Mouse (Mus musculus): ENCODE measurements at regions not wholly inside any gene's neighbourhood (a gene's known extent, or its start where the extent isn't known, plus 50 kb on each side); places are given as distances from the start of the nearest gene placed in this dataset.

DNA sequence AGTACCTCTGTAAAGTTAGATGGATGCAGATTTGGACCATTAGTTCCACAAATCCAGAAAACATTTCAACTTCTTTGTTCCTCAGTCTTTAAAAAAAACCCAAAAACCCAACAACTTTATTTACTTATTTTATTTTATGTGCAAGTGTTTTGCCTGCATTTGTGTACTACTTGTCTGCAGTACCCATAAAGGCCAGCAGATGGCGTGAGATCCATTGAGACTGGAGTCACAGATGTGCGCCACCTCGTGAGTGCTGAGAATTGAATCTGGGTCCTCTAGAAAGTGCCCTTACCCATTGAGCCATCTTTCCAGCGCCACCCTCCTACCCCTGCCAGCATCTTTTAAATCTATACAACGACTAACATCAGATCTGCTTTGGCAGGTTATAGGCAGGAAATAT lies 53.0 kb downstream of the Gm12689 start:
- no peak for DNase-seq

DNA sequence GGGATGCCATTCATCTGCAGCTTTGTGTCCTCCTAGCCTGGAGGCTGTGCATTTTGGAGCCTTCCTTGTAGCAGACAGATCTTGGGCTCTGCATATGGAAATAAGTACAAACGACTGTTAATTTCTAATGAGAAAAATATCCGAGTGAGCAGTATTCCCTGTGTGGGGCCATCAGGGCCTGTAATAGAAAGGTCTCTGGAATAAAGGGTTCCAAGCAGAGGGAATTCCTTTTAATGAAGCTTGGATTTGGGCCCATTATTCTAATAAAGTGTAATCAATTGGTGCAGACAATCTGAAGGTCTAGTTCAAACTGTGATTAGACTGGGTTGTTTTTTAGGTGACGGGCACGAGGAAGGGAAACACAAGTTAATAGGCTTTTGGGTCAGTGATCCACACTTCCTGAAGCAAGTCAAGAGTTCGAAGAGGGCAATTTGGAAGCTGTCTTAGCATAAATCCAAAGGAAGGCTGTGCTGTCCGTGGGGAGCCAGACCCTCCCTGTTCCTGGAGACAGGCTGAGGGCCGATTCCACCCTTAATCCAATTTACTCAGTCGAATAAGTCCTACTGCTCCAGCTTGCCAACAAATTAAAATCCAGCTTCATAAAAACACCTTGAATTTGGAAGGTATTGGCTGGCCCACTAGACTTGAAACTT lies 57.5 kb downstream of the Gm12689 start:
- no peak for DNase-seq

DNA sequence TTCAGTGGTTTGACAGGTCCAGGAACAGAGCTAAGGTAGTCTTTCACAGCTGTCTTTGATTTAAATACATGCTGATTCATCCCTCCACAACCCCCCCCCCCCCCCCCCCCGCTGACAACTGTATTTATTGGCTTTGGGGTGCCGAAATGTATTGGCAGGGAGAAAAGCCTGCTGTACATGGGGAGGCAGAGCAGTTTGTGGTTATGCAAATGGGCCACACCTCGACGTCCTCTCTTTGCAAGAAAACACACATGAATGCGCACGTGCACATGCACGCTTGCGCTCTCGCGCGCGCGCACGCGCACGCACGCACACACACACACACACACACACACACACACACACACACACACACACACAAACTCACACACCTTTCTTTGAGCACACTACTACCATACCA lies 58.5 kb downstream of the Gm12689 start:
- DNase-seq, result no peak

DNA sequence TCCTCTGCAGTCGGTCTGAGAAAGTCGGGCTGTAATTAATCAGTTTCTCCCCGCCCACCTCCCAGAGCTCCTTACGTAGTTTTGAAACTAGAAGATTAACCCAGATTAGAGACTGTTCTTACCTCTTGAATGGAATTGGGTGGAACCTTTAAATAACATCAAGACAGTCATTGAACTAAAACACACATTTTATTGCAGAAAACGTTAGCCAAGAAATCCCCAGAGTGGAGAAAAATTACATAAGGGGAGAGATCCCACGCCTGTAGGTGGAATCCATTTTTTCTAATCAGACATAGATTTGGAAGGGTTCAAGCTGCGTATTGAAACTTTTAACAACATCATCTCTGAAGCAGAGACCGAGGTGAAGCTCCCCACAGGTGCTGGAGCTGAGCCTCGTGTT lies 59.1 kb downstream of the Gm12689 start:
- no peak for DNase-seq

DNA sequence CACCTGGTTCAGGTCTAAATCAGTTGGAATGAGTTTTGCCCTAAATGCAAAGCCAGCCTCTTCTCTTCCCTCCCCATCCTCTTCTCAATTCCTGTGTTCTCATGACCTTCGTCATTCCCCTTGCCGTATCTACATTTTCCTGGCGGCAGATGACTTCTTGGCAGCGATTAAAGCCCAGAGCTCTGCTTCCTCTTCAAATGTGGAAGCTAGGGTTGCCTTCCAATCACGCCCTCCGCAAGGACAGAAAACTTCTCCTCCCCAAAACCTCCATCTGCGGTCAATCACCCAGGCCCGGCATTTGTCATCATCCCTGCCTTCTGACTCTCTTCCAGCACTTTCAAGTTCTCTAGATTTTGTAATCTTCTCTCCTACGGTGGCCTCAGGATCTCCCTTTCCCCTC lies 72.3 kb downstream of the Gm12689 start:
- DNase-seq, result no peak

DNA sequence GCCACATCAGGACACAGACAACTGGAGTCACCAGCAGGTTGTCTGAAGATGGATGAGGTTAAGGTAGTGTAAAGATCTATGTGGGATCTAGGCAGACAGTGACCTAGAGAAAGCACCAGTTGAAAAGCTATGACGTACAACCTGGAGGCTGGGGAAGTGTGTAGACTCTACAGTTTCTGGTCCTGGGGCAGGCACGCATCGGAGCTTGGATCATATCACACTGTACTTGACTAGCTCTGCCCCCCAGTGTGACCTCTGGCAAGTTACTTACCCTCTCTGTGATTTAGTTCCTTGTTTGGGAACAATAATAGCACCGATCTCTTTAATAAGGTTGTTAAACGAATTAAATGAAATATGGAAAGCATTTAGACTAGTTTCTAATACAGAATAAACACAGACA lies 75.5 kb downstream of the Gm12689 start:
- no peak for DNase-seq

DNA sequence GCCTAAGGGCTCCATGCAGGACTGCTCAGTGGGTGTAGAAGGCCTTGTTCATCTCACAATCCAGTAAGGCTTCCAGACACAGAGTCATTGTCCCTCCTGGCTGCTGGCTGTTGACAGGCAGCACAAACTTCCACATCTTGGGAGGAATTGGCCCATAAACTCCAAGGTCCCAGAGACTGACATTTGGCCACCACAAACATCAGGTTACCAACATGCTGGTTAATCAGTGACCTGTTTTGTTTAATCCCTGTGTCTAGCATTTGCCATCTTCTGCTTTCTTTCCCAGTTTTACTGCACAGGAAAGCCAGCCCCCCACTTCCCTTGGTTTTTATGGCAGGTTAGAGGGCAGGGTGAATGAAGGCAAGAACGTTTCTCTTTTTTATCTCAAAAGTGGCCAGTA lies 80.5 kb downstream of the Gm12689 start:
- no peak for DNase-seq

DNA sequence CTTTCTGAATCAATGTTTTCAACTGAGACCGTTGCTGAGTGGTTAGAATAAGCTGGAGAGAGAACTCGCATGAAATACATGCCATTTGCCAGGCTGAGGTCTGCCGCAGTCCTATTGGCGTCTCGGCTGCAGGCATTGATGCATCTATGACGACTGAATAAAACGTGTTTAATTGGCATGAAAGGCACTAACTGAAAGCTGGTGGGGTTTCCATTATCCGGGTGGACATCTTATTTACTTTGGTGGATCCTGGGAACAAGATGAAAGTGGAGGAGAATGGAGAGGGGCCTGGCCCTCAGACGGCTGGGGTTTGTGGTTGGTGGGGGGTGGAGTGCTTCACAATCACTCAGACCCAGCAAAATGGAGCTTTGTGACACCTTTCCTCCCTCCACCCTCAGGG lies 81.2 kb downstream of the Gm12689 start:
- DNase-seq, result no peak

DNA sequence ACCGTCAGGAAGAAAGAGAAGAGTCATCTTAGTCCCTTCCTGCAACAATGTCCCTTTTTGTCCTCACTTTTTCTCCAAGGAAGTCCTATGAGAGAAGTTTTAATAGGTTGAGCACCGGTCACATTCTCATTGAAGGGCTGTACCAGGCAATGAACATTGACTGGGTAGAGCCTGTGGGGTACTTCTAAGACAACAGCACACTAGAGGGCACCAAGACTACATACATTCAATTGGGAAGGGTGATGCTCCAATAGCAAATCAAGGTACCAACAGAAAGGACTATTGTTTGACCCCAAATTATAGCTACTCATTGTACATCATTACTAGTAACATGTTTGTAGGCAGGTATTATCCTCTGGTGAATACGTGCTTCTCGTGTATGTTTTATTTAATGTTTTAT lies 84.3 kb downstream of the Gm12689 start:
- no peak for DNase-seq

DNA sequence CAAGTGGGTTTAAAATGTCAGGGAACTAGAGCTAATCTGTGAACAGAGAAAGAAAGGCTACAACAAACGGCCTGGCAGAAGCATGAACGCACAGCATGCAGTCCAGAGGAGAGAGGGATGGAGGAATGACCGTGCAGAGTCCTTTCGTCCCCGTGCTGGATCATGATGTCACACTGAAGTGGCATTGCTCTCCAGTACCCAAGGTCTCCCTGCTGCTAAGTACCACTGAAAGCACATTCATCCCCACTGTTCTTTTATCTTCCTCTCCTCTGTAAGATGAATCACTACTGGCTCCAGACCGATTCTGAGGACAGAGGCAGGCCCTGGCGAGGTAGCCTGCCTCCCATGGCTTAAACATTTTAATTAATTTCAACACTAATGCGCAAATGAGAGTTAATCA lies 89.7 kb downstream of the Gm12689 start:
- DNase-seq, result no peak

DNA sequence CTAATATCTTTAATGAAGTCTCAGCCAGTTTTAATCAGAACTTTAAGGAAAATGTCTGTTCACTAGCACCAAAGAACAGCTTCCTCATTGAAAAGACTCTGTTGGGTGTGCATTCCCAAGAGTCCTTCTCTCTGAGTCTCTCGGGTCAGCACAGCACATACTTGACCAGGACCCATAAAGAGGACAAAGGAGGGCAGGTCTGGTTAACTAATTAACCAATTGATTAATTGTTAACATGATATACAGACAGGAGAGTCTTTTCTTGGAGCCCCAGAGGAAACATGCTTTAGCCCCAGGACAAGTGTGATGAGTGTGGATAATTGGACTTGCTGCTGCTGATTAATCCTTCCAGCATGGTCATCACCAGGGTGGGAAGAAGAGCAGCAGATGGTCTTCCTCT lies 93.7 kb downstream of the Gm12689 start:
- DNase-seq, result no peak

DNA sequence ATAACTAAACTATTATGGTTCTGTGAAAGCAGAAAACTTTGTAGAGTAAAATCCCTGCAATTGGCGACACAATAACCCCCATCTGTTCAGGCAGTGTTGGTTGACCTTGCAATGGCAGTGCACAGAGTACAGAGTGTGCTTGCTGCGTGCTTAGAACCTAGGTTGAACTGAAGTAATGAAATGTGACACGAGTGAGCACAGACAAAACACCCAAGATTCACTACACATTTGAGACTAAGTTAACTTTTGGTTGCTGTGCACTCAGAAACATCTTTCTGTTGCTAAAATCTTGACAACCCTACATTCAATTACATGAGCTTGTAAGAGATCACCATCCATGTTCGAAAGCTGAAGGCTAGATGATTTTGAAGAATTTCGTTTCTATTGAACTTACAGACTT lies 97.3 kb downstream of the Gm12689 start:
- DNase-seq, result no peak

DNA sequence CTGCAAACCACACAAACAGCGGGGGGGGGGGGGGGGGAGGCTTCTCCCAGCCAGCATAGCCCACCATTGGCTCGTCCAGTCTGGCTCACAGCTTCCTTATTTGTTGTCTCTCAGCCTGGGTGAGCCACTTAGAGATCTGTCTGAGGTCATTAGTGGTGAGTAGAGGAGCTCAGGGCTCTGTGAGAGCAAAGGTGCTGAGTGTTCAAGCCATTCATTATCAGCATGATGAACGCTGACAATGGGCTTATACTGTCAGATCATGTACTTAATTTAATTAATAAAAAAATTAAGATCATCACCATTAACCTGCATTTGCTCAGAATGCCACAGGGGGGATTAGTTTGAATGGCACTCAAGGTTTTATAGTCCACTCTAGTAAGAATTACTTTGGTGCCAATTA lies 98.5 kb downstream of the Gm12689 start:
- no peak for DNase-seq

DNA sequence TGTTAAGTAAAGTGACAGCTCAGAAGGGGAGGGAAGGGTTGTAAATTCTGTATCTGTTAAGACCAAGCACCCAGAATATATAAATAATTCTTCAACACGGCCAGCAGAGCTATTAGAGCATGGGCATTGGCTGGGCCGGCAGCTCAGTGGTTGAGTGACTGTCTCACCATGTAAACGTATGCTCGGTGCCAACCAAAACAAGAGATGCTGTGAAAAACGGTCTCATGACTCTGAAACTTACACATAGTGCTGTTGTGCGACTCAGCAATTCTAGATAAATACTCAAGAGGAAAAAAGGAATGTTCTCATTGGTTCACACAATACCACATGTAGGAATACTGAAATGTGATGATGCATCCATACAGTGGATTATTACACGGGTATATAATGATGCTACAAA lies 111.8 kb downstream of the Gm12689 start:
- no peak for DNase-seq

DNA sequence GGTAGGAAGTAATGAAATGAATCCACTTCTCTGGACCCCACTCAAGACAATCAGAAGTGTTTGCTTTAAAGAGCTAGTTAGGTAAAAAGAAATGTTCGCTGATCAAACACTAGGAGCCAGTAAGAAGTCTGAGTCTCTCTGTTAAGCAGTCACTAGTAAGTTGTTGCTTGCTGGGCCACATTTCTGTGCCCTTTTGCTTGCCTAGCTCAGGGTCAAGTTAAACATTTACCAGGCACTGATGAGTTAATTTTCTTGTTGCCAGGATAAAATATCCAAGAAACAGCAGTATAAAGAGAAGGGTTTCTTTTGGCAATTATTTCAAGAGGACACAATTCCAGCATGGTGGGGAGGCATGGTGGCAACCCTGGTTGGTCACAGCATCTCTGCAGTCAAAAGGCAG lies 127.7 kb downstream of the Gm12689 start:
- no peak for DNase-seq

DNA sequence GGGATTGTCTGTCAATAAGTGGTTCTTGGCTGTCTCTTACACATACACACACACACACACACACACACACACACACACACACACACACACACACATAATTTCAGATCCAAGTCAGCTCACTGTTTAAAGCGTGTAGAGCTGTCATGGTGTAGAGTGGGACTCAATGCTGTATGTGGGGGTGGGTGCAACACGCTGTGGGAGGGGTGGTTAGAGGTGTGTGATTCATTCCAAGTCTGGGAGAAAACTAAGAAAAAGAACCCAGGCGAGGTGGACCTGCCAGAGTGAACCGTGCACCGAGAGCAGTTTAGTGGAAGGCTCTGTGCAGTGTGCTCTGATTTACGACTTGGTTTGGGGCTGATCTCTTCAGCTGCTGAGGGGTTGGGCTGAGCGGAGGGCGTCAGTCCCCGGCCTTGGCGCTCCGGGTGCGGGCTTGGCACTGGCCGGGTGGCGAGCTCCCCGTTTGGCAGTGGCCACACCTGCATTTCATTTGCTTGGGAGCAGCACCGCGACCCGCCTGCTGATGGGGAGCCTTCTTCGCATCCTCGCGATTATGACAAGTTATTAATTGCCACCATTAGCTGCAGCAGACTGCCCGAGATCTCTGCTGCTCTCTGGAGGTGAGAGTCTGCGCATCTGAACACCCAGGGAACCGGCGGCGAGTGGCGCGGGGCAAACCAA lies 149.5 kb downstream of the Gm12689 start:
- no peak for DNase-seq

DNA sequence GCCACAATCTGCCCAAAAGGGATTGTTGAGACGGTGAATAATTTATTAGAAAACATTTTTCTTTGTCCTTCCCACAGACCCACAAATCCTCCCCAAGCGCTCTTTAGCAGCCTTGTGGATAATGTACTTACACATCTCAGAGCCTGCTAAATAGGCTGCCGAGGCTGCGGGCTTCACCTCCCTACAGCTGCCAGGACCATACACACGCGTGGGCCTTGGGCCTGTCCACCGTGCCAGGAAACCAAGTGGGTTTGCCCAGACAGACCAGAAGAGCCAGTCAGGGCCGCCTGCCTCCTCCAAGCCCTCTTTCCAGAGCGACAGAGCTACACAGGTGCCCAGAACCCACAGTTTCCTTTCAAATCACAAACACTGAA lies 150.0 kb downstream of the Gm12689 start:
- no peak for DNase-seq

DNA sequence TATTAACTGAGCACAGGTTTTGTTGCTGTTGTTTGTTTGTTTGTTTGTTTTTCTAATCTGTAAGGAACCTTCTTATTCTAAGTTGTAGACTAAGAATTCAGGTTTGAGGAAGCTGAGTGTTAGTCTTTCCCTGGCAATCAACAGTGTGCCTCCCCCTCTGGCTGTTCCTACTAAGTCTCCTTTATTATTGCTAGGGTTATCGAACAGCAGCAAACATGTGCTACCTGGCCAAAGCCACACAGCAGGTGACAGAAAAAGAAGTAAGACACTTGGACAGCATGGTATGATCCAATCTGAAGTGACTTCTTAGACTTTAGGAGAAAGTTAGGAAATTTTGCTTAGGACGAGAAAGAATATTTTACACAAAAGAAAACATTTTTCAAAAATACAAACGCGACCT lies 163.3 kb downstream of the Gm12689 start:
- no peak for DNase-seq

DNA sequence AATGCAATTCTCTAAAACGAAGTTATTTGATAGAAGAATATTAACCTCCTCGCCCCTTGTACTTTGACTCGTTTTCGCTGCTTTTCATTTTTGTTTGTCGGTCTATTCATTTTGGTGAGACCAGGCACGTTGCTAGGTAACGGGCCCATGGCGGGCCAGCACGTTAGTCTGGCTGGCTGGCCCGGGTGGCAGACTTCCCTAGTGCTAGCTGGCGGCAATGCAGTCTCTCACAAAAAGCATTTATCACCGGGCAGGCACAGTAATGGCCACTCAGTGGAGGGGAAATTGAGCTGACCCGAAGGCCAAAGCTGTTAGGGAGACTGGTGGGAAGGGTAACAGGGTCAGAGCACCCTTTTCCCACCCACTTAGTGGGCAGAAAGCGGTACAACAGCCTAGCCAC lies 163.7 kb downstream of the Gm12689 start:
- no peak for DNase-seq

DNA sequence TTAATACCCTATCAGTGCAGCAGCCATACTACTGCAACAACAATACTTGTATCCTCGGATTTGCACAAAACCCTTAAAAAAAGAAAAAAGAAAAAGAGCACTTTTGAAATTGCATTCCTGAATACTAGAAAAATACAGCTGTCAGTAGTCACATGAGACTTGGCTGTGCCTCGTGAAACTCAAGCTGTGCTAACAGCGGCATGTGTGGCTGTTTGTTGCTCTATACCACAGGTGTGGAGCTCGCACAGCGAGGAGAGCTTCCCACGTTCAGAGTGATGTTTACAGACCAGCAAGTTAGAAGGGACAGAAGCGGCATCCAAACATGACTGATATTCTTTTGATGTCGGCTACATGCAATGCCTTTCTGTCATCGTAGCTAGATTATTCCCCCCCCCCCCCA lies 169.8 kb downstream of the Gm12689 start:
- no peak for DNase-seq

DNA sequence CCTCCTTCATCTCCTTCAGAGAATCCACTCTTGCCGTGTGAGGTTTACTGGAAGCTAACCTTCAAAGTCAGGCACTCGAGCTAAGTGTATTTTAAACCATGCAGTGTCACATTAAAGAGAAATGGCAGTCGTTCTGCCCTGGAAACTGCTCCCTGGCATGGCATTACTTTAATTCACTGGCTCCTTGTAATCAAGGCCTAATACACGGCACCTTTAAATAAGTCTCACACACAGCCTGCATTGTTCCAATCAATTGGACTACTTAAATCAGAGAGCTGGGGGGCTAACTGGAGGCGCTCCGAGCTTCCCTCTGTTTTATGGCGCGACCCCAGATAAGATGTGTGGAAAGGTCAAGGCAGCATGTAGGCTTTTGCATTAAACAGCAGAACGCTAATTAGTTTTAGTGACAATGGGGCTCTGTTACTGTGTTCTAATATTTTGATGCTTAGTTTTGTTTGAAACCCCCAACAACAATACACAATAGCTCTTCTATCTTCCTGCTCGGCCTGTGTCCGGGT lies 180.1 kb downstream of the Gm12689 start:
- no peak for DNase-seq

DNA sequence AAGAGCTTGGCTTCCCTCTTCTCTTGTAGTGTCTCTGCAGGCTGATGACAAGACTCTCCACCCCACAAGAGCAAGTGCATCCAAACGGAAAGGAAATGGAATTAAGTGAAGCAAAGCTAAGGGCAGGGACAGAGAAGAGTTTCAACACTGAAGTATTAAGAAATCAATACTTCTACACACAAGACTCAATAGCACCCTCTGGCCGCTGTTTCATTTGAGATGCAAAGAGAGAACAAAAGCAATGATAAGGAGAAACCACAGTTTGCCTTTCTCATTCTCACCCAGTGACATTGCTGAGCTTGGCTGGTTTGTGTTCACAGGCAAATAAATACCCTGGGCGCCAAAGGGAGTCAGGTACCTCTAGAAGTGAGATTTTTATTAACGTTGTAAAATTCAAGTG lies 171.8 kb upstream of the Foxd3 start:
- peak; percentile 22 for DNase-seq

DNA sequence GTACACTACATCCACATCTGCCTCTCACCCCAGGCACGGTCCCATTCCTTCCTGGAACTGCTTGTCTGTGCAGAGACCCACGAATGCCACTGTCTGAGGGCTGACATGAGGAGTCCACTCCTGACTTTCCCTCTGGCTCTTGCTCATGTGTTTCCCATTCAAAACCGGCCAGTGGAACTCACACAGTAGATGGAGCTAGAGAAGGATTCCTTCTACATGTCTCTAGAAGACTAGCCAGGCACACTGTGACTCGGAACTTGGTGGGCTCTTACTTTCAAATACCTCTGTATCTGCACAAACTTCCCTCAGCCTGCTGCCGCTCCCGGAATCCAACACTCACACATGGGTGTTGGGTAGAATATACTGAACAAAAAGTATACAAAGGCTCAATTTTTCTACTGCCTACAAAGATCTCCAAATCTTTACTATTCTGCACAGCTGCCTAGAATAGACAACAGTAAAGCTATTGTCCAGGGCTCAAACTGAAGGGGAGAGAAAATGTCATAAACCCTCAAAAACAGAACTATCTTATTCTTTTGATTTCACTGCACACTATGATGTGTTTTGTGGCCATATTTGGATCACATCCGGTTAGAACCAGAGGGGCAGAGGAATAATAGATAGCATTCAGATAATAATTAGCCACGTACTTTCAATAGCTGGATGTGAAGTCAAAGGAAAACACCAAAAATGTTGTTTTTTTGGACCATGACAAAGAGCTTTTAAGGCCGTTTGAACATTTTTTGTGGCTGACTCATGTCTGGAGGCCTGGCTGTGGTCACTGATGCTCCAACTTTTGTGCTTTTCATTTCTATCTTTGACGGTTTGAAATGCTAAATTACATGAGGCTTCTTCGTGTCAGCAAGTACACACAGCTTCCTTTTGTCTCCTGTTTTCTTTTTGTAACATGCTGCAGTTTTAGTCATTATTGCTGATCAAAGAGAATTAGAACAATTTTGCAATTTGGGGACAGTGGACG lies 164.3 kb upstream of the Foxd3 start:
- no peak for DNase-seq

Measured in lung, postnatal 36 days (tissue).